Mouse (Mus musculus) embryonic facial prominence, embryonic 12.5 days (tissue): Measurements from ENCODE around the gene Slc12a6. TPM values are rescaled to one million over a fixed set of nuclear protein-coding genes. Genes with fewer than 3 reads are reported as not detected.

ENCODE experiments used
- ATAC-seq: fragments of 200-750 bp; cut with Nextera tagmentation; 2 replicates; pipeline ENCODE4 v1.8.0; 2017; ENCODE audit not compliant: insufficient number of reproducible peaks, insufficient read depth, low FRiP score, low TSS enrichment
- H3K27ac ChIP-seq: fragments of 300-500 bp; sonication (generic); 2 replicates; pipeline ENCODE4 v1.5.1; 2016; ENCODE audit warnings: mild to moderate bottlenecking
- H3K27me3 ChIP-seq: fragments of 300-500 bp; sonication (generic); 2 replicates; pipeline ENCODE4 v1.6.1; 2016; ENCODE audit warnings: mild to moderate bottlenecking, moderate library complexity
- H3K36me3 ChIP-seq: fragments of 300-500 bp; sonication (generic); 2 replicates; pipeline ENCODE4 v1.6.1; 2016; ENCODE audit warnings: mild to moderate bottlenecking
- H3K4me1 ChIP-seq: fragments of 300-500 bp; sonication (generic); 2 replicates; pipeline ENCODE4 v1.6.1; 2016
- H3K4me2 ChIP-seq: fragments of 300-500 bp; sonication (generic); replicated peaks from 2 replicates; pipeline ENCODE4 v1.6.1; 2016; ENCODE audit warnings: mild to moderate bottlenecking, moderate library complexity
- H3K4me3 ChIP-seq: fragments of 300-500 bp; sonication (generic); 2 replicates; pipeline ENCODE4 v1.5.1; 2016; ENCODE audit warnings: mild to moderate bottlenecking
- H3K9ac ChIP-seq: fragments of 300-500 bp; sonication (generic); 2 replicates; pipeline ENCODE4 v1.6.1; 2016; ENCODE audit warnings: mild to moderate bottlenecking, moderate library complexity
- H3K9me3 ChIP-seq: fragments of 300-500 bp; sonication (generic); 2 replicates; pipeline ENCODE4 v1.6.1; 2016; ENCODE audit warnings: mild to moderate bottlenecking, moderate library complexity
- WGBS: fragments of 180-500 bp; shearing (Covaris S2); methylation state at CpG from one replicate; pipeline ENCODE4 v1.1.7; 2016; 5-methylcytosine and 5-hydroxymethylcytosine counted together
- polyA plus RNA-seq: library from polyadenylated mRNA; unstranded; fragments of >200 nt; fragmentation: Nextera tagmentation; extraction: Ambion mirVana; gene quantifications from 2 replicates; pipeline ENCODE4 v1.2.1, GENCODE M21; 2016

Slc12a6 gene
- polyA plus RNA-seq, 1 experiment from 2014 or later: 14.3 TPM

- Histone ChIP-seq H3K27me3 (no peaks in the 10 kb centered on the region), H3K27ac (no peak overlapping the region), H3K36me3 (no peaks in the 10 kb centered on the region), H3K4me2 (no peak overlapping the region), H3K9ac (no peak overlapping the region), H3K4me1 (no peaks in the 10 kb centered on the region), H3K9me3 (no peaks in the 10 kb centered on the region), H3K4me3 (no peak overlapping the region)
- no peak for ATAC-seq
- 59% methylated on average over 5 of the region's 5 CpGs for whole genome bisulfite sequencing
Observed at GRCm38 (mm10) chr2:112374610-112375009, 109.0 kb downstream of the Slc12a6 start.

- WGBS: under 1% methylated on average over 72 of the region's 72 CpGs
- no peaks in the 10 kb centered on the region for H3K36me3 ChIP-seq
- H3K4me1 ChIP-seq: peaks cover 9% of the 10 kb centered on the region; the same call in 1 of the 2 replicates
- peak within 1 kb of the TSS; percentile 67 for H3K4me2 ChIP-seq
- ATAC-seq: peak; percentile 99
- no peaks in the 10 kb centered on the region for H3K27me3 ChIP-seq
- H3K9ac ChIP-seq: peak within 1 kb of the TSS; percentile 95
- no peaks in the 10 kb centered on the region for H3K9me3 ChIP-seq
- peak within 1 kb of the TSS; percentile 93 for H3K4me3 ChIP-seq
- peak within 1 kb of the TSS; percentile 89 for H3K27ac ChIP-seq
Observed at GRCm38 (mm10) chr2:112378973-112379898, 113.6 kb downstream of the Slc12a6 start, which contains the start of gene Katnbl1. Gene Katnbl1 (plus strand): TSS chr2:112379211.

- Histone ChIP-seq H3K4me2 (peak overlapping the region; percentile 67), H3K9me3 (no peaks in the 10 kb centered on the region), H3K4me1 (peaks cover 9% of the 10 kb centered on the region; the same call in 1 of the 2 replicates), H3K27ac (no peak overlapping the region), H3K4me3 (peak overlapping the region; percentile 93), H3K9ac (peak overlapping the region; percentile 95), H3K36me3 (no peaks in the 10 kb centered on the region), H3K27me3 (no peaks in the 10 kb centered on the region)
- ATAC-seq: no peak
- 47% methylated on average over 8 of the region's 8 CpGs for WGBS
Observed at GRCm38 (mm10) chr2:112380131-112380530, 114.5 kb downstream of the Slc12a6 start.

GRCm38 (mm10) chr2:112381219-112381618, 115.6 kb downstream of the Slc12a6 start:
- no peaks in the 10 kb centered on the region for H3K36me3 ChIP-seq
- no peak for ATAC-seq
- H3K4me1 ChIP-seq: peaks cover 9% of the 10 kb centered on the region; the same call in 1 of the 2 replicates
- 0 out of 2 replicates have a peak overlapping the region, but pooled peaks have one; percentile 67 for H3K4me2 ChIP-seq
- no peak overlapping the region for H3K9ac ChIP-seq
- no peak overlapping the region for H3K4me3 ChIP-seq
- no peak overlapping the region for H3K27ac ChIP-seq
- no peaks in the 10 kb centered on the region for H3K27me3 ChIP-seq
- no peaks in the 10 kb centered on the region for H3K9me3 ChIP-seq
- WGBS: 91% methylated on average over 1 of the region's 1 CpGs

GRCm38 (mm10) chr2:112390843-112391242, 125.2 kb downstream of the Slc12a6 start:
- ATAC-seq: no peak
- Histone ChIP-seq H3K27me3 (no peaks in the 10 kb centered on the region), H3K27ac (no peak overlapping the region), H3K4me2 (no peak overlapping the region), H3K36me3 (no peaks in the 10 kb centered on the region), H3K4me3 (no peak overlapping the region), H3K4me1 (peaks cover 2% of the 10 kb centered on the region; the same call in 1 of the 2 replicates), H3K9ac (no peak overlapping the region), H3K9me3 (no peaks in the 10 kb centered on the region)
- 83% methylated on average over 5 of the region's 5 CpGs for WGBS

- no peak overlapping the region for H3K9ac ChIP-seq
- WGBS: 89% methylated on average over 4 of the region's 4 CpGs
- no peak overlapping the region for H3K27ac ChIP-seq
- no peak overlapping the region for H3K4me2 ChIP-seq
- no peaks in the 10 kb centered on the region for H3K9me3 ChIP-seq
- ATAC-seq: no peak
- H3K4me1 ChIP-seq: peaks cover 2% of the 10 kb centered on the region; the same call in 1 of the 2 replicates
- no peak overlapping the region for H3K4me3 ChIP-seq
- H3K36me3 ChIP-seq: no peaks in the 10 kb centered on the region
- H3K27me3 ChIP-seq: no peaks in the 10 kb centered on the region
Observed at GRCm38 (mm10) chr2:112391346-112392000, 125.8 kb downstream of the Slc12a6 start.

GRCm38 (mm10) chr2:112392689-112393088, 127.1 kb downstream of the Slc12a6 start:
- no peak overlapping the region for H3K4me3 ChIP-seq
- 83% methylated on average over 1 of the region's 1 CpGs for WGBS

GRCm38 (mm10) chr2:112393958-112394357, 128.3 kb downstream of the Slc12a6 start:
- Histone ChIP-seq H3K4me2 (no peak overlapping the region), H3K4me3 (no peak overlapping the region), H3K4me1 (peaks cover 2% of the 10 kb centered on the region; the same call in 1 of the 2 replicates), H3K9ac (no peak overlapping the region), H3K27ac (no peak overlapping the region), H3K27me3 (no peaks in the 10 kb centered on the region), H3K36me3 (no peaks in the 10 kb centered on the region), H3K9me3 (no peaks in the 10 kb centered on the region)
- no peak for ATAC-seq

More at GRCm38 (mm10) chr2:112392689-112393088, 127.1 kb downstream of the Slc12a6 start:
- Histone ChIP-seq H3K9me3 (no peaks in the 10 kb centered on the region), H3K27ac (no peak overlapping the region), H3K36me3 (no peaks in the 10 kb centered on the region), H3K27me3 (no peaks in the 10 kb centered on the region), H3K4me1 (peaks cover 2% of the 10 kb centered on the region; the same call in 1 of the 2 replicates), H3K4me2 (no peak overlapping the region), H3K9ac (no peak overlapping the region)
- no peak for ATAC-seq

GRCm38 (mm10) chr2:112396649-112397048, 131.0 kb downstream of the Slc12a6 start:
- H3K27me3 ChIP-seq: no peaks in the 10 kb centered on the region
- no peak overlapping the region for H3K27ac ChIP-seq
- no peak overlapping the region for H3K4me3 ChIP-seq
- H3K9me3 ChIP-seq: no peaks in the 10 kb centered on the region
- no peaks in the 10 kb centered on the region for H3K4me1 ChIP-seq
- no peak for ATAC-seq
- no peak overlapping the region for H3K9ac ChIP-seq
- no peak overlapping the region for H3K4me2 ChIP-seq
- WGBS: 70% methylated on average over 1 of the region's 1 CpGs
- no peaks in the 10 kb centered on the region for H3K36me3 ChIP-seq

- Histone ChIP-seq H3K36me3 (peaks cover 25% of the 10 kb centered on the region), H3K27ac (no peak overlapping the region), H3K9ac (no peak overlapping the region), H3K9me3 (no peaks in the 10 kb centered on the region), H3K4me2 (no peak overlapping the region), H3K4me1 (no peaks in the 10 kb centered on the region), H3K4me3 (no peak overlapping the region), H3K27me3 (no peaks in the 10 kb centered on the region)
- ATAC-seq: no peak
- WGBS: 78% methylated on average over 3 of the region's 3 CpGs
Observed at GRCm38 (mm10) chr2:112407030-112407429, 141.4 kb downstream of the Slc12a6 start.
